Mouse (Mus musculus) lung, adult 2 months (tissue): ENCODE measurements around the gene Mob3b.

ENCODE experiments used
- CTCF ChIP-seq: fragments of 200-500 bp; IDR thresholded peaks from 2 replicates; pipeline ENCODE4 v1.5.1; 2011; ENCODE audit warnings: mild to moderate bottlenecking, low read length, control low read depth; ENCODE audit not compliant: insufficient read depth
- POLR2A ChIP-seq: fragments of 200-500 bp; IDR thresholded peaks from 2 replicates; pipeline ENCODE4 v1.6.1; 2011; ENCODE audit warnings: low read depth, mild to moderate bottlenecking, control low read depth, low read length, borderline replicate concordance; ENCODE audit errors: extremely low read depth

DNA sequence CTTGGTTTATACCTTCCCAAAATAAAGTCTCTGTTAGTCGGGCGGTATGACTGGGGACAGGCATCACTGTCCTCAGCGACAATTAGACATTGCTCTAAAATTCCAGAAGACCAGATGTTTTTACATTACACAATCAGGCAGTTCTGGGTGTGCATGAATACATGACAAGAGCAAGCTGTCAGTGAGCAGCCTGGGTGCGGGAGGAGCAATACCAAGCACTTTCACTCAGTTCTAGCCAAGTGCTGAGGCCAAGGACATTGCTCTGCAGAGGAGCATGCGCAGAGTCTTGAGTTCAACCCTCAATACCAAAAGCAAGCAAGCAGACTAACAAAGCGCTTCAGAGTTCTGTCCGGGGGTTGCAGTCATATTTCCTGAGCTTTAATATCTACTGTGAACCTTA, 249.2 kb downstream of the Mob3b start:
- no peak for TF ChIP-seq POLR2A
- TF ChIP-seq CTCF, result no peak
